Mouse (Mus musculus) forebrain, embryonic 16.5 days (tissue): ENCODE data around the gene Neu3. TPM values are rescaled to one million over a fixed set of nuclear protein-coding genes. Genes with fewer than 3 reads are reported as not detected.

Experiments
- ATAC-seq: fragments of 200-750 bp; cut with Nextera tagmentation; 2 replicates; pipeline ENCODE4 v1.8.0; 2017; ENCODE audit warnings: mild to moderate bottlenecking, moderate library complexity
- H3K27ac ChIP-seq: fragments of 300-500 bp; sonication (generic); 2 replicates; pipeline ENCODE4 v1.5.1; 2014; ENCODE audit warnings: low read length, control low read depth
- H3K27me3 ChIP-seq: fragments of 300-500 bp; sonication (generic); replicated peaks from 2 replicates; pipeline ENCODE4 v1.6.1; 2014; ENCODE audit warnings: low read length; ENCODE audit not compliant: control insufficient read depth, insufficient read depth
- H3K36me3 ChIP-seq: fragments of 300-500 bp; sonication (generic); 2 replicates; pipeline ENCODE4 v1.6.1; 2014; ENCODE audit not compliant: control insufficient read depth, insufficient read depth
- H3K4me1 ChIP-seq: fragments of 300-500 bp; sonication (generic); replicated peaks from 2 replicates; pipeline ENCODE4 v1.6.1; 2014; ENCODE audit warnings: low read length; ENCODE audit not compliant: control insufficient read depth, insufficient read depth
- H3K4me2 ChIP-seq: fragments of 300-500 bp; sonication (generic); 2 replicates; pipeline ENCODE4 v1.6.1; 2014; ENCODE audit warnings: mild to moderate bottlenecking, low read length, control low read depth
- H3K4me3 ChIP-seq: fragments of 300-500 bp; sonication (generic); replicated peaks from 2 replicates; pipeline ENCODE4 v1.5.1; 2014; ENCODE audit warnings: mild to moderate bottlenecking, low read length, control low read depth
- H3K9ac ChIP-seq: fragments of 300-500 bp; sonication (generic); replicated peaks from 2 replicates; pipeline ENCODE4 v1.6.1; 2014; ENCODE audit warnings: low read depth, low read length, control low read depth
- H3K9me3 ChIP-seq: fragments of 300-500 bp; sonication (generic); 2 replicates; pipeline ENCODE4 v1.6.1; 2016; ENCODE audit warnings: low read length; ENCODE audit not compliant: control insufficient read depth
- WGBS: fragments of 180-500 bp; shearing (Covaris S2); extraction: QIAGEN DNeasy Blood & Tissue Kit; methylation state at CpG from one replicate; pipeline ENCODE4 v1.1.7; 2014; 5-methylcytosine and 5-hydroxymethylcytosine counted together
- polyA plus RNA-seq: library from polyadenylated mRNA; unstranded; fragments of >200 nt; fragmentation: Nextera tagmentation; extraction: Ambion mirVana; gene quantifications from 2 replicates; pipeline ENCODE4 v1.2.1, GENCODE M21; 2015

Neu3 gene
- polyA plus RNA-seq, 1 experiment from 2014 or later: 1.6 TPM

DNA sequence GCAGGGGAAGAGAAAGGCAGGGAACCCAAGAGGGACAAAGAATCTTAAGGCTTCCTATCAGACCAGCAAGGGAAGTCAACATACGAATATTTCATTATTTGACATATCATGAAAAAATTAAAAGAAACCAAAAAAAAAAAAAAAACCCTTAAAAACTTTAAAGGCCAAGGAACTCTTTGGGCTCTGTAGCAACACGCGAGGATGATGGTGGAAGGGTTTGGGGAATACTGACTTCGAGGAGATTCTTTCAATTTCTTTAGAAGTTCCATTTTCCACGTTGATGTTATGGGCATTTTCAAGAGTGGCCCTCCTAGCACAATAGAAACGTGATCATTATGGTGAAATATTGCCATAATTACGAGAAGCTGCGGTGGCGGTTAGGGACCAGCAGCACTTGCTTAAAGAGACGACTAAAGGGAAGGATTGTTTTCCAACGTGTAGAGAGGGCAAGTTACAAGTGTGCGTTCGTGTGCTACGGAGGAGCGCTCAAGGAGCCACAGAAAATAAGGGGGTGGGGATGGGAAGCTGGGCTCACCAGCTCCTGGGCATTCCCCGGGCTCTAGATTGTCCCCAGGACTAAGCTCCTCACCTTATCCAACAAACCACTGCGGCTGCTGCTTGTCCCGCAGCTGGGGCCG is 30.1 kb upstream of the Neu3 start:
- H3K9me3 ChIP-seq: no peaks in the 10 kb centered on the region
- H3K27ac ChIP-seq: peak overlapping the region; percentile 86
- peak overlapping the region; percentile 93 for H3K4me3 ChIP-seq
- H3K36me3 ChIP-seq: peaks cover 7% of the 10 kb centered on the region; the same call in 1 of the 2 replicates
- peak; percentile 59 for ATAC-seq
- H3K9ac ChIP-seq: peak overlapping the region; percentile 91
- 1% methylated on average over 19 of the region's 19 CpGs for WGBS
- H3K4me1 ChIP-seq: peaks cover 19% of the 10 kb centered on the region
- peak overlapping the region; percentile 93 for H3K4me2 ChIP-seq
- H3K27me3 ChIP-seq: no peaks in the 10 kb centered on the region

DNA sequence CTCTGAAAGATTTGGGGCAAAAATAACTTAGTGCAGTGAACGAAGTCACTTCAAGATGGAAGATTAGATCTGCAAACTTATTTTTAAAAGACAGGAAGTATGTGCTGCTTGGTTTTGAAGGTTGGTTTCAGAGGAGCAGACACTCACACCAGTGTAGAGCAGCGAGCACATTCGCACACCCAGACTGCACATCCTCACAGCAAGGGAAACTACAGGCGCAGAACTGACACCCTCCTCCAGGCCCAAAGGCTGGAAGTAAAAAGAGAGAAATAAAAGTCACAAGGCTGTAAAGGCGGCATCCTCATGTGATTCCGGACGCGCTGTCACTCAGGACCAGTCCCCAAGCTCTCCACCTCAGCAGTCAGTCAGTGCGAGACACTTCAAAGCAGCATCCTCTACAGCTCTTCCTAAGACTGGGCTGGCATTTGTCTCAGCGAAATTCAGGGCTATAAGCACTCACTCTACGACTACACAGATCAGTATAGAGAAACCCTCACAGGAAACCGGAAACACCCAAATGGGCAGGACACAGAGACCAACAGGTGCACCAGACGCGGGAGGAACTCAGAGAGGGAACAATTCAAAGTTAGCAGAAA is 28.1 kb upstream of the Neu3 start:
- Histone ChIP-seq H3K4me3 (no peak overlapping the region), H3K27ac (no peak overlapping the region), H3K4me1 (peaks cover 19% of the 10 kb centered on the region), H3K9me3 (no peaks in the 10 kb centered on the region), H3K4me2 (no peak overlapping the region), H3K36me3 (peaks cover 9% of the 10 kb centered on the region; the same call in 1 of the 2 replicates), H3K9ac (no peak overlapping the region), H3K27me3 (no peaks in the 10 kb centered on the region)
- WGBS: 93% methylated on average over 14 of the region's 14 CpGs
- ATAC-seq: no peak

DNA sequence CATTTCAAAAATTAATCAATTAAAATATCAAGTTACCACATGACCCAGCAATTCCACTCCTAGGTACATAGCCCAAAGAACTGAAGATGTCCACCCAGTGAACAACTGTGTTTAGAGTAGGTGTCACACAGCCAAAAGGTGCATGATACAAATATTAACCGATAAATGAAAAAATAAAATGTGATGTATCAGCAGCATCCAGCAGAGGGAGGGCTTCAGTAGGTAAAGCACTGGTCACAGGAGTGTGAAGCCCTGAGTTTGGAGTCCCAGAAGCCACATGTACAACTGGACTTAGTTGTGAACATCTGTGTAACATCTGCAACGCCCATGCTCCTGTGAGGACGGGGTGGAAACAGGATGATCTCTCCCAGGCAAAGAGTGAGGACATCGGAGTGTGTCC is 26.1 kb upstream of the Neu3 start:
- Histone ChIP-seq H3K4me3 (no peak overlapping the region), H3K4me2 (no peak overlapping the region), H3K36me3 (peaks cover 9% of the 10 kb centered on the region; the same call in 1 of the 2 replicates), H3K27ac (no peak overlapping the region), H3K9me3 (no peaks in the 10 kb centered on the region), H3K27me3 (no peaks in the 10 kb centered on the region), H3K4me1 (peaks cover 19% of the 10 kb centered on the region), H3K9ac (no peak overlapping the region)
- WGBS: 94% methylated on average over 4 of the region's 4 CpGs
- ATAC-seq: no peak

DNA sequence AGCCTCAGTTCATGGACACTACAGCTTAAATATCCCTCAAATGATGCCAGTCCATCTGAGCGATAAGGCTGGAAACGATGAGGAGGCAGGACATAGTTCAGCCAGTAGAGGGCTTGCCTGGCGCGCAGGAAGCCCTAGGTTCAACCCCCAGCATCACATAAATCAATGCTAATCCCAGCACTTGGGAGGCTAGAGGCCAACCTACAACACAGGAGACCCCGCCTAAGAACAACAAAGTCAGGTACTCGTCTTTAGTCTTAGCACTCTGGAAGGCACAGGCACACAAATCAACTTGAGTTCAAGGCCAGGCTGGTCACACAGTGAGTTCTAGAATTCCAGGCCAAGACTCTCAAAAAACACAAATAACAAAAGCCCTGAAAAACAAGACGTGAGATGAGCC is 25.1 kb upstream of the Neu3 start:
- H3K9me3 ChIP-seq: no peaks in the 10 kb centered on the region
- H3K9ac ChIP-seq: no peak overlapping the region
- peaks cover 17% of the 10 kb centered on the region for H3K4me1 ChIP-seq
- H3K27ac ChIP-seq: no peak overlapping the region
- no peak overlapping the region for H3K4me2 ChIP-seq
- no peak overlapping the region for H3K4me3 ChIP-seq
- 94% methylated on average over 7 of the region's 7 CpGs for WGBS
- peaks cover 9% of the 10 kb centered on the region for H3K36me3 ChIP-seq
- no peaks in the 10 kb centered on the region for H3K27me3 ChIP-seq
- ATAC-seq: no peak

DNA sequence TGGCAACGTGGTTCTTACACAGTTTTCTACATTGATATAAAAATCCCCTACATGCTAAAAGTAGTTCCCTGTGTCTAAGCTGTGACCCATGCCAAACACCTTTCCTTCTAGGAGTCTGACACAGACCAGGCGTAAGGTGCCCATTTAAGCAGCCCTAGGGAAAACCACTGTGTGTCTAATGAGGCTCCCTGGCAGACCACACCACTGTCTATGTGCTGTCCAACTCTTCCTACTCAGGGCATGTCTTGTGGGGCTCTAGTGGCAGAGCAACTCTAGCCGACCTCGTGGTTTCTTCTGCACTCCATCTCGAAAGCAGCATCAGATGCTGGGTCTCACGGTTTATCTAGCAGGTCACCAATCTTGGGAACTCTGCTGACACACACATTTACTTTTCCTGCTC is 23.4 kb upstream of the Neu3 start:
- H3K27ac ChIP-seq: no peak overlapping the region
- H3K4me2 ChIP-seq: no peak overlapping the region
- no peak overlapping the region for H3K4me3 ChIP-seq
- peaks cover 15% of the 10 kb centered on the region for H3K36me3 ChIP-seq
- no peaks in the 10 kb centered on the region for H3K27me3 ChIP-seq
- H3K9ac ChIP-seq: no peak overlapping the region
- ATAC-seq: no peak
- 89% methylated on average over 6 of the region's 6 CpGs for WGBS
- H3K9me3 ChIP-seq: no peaks in the 10 kb centered on the region
- peaks cover 6% of the 10 kb centered on the region for H3K4me1 ChIP-seq

DNA sequence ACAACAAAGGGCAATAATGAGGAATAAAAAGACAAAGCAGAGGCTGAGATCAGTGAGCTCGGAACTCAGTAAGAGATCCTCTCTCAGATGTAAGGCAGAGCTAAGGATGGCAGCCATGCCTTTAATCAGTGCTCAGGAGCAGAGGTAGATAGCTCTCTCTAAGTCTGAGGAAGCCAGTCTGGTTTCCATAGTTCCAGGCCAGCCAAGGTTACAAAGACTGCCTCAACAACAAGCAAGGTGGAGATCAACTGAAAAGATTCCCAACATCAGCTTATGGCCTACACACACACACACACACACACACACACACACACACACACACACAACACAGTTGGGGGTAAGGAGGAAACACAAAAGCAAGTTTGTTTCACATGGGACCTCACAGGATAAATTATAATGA is 22.9 kb upstream of the Neu3 start:
- 48% methylated on average over 1 of the region's 1 CpGs for WGBS
- no peak for ATAC-seq
- Histone ChIP-seq H3K27ac (no peak overlapping the region), H3K36me3 (peaks cover 20% of the 10 kb centered on the region), H3K27me3 (no peaks in the 10 kb centered on the region), H3K4me3 (no peak overlapping the region), H3K9ac (no peak overlapping the region), H3K9me3 (no peaks in the 10 kb centered on the region), H3K4me2 (no peak overlapping the region), H3K4me1 (peaks cover 2% of the 10 kb centered on the region; the same call in 1 of the 2 replicates)

DNA sequence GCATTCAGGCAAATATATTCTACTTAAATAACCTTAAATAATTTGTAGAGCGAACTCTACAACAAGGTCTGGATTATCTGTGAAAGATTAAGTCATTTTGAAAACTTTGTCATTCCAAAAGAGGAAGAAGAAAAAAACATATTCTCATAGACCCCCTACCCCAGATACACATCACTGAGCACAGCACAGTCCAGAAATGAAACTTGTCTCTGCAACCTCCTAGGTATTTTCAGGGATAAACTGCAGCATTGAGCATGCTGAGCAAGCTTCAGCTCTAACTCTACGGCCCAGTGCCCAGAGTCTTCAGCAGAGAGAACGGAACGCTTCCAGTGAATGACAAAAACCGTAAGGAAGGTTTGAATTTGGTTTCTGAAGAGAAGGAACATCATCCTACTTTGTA is 22.3 kb upstream of the Neu3 start:
- Histone ChIP-seq H3K27ac (no peak overlapping the region), H3K9ac (no peak overlapping the region), H3K4me1 (no peaks in the 10 kb centered on the region; the same call in 1 of the 2 replicates), H3K27me3 (no peaks in the 10 kb centered on the region), H3K4me2 (no peak overlapping the region), H3K4me3 (no peak overlapping the region), H3K36me3 (peaks cover 19% of the 10 kb centered on the region; the same call in 1 of the 2 replicates), H3K9me3 (no peaks in the 10 kb centered on the region)
- no peak for ATAC-seq
- 92% methylated on average over 5 of the region's 5 CpGs for WGBS

DNA sequence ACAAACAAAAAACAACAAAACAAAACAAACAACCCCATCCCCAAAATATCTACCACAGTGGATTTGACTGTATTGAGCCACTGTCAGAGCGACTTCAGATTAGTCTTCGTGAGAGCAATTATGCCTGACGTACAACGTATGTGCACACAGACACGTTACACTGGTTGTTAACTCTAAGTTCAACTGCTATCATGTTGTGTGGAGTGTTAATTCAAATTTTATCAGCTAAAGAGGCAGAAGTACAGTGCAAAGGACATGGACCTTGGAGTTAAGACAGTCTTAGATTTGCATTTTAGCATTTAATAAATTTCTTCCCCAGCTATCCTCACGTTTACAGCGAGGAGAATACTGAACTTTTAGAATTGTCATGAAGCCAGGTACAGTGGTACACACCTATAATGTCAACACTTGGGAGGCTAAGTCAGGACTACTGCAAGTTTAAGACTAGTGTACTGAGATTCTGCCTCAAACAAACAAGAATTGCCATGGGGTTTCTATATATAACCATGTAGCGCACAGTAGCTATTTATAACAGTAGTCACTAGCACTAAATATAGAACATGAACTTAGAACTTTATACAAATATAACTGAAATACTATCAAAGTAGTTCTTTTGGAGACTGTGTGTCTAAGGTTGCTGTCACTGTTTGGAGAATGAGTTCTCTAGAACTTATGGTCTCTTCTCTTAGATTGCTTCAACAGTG is 17.5 kb upstream of the Neu3 start:
- no peak overlapping the region for H3K9ac ChIP-seq
- H3K27ac ChIP-seq: no peak overlapping the region
- H3K4me2 ChIP-seq: no peak overlapping the region
- 96% methylated on average over 8 of the region's 8 CpGs for WGBS
- H3K36me3 ChIP-seq: peaks cover 30% of the 10 kb centered on the region; the same call in 1 of the 2 replicates
- H3K9me3 ChIP-seq: no peaks in the 10 kb centered on the region
- H3K4me1 ChIP-seq: no peaks in the 10 kb centered on the region; the same call in 1 of the 2 replicates
- no peaks in the 10 kb centered on the region for H3K27me3 ChIP-seq
- no peak overlapping the region for H3K4me3 ChIP-seq
- no peak for ATAC-seq

DNA sequence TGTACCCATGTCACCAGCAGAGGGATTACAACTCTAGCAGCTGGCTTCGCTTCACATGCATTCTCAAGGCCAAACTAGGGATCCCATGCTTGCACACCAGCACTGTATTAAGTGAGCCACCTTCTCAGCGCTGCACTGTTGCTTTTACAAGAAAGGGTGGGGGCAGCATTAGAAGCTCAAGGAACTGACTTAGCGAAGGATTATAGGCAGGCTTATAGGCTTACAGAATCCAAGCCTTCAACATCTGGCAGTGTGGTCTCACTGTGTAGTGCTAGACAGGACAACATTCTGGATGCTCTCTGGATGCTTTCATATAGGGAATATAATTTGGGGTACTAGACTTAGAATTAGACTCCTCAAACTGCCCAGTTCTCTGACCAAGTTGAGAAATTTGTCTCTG is 10.0 kb upstream of the Neu3 start:
- Histone ChIP-seq H3K4me2 (no peak overlapping the region), H3K9me3 (no peaks in the 10 kb centered on the region), H3K36me3 (peaks cover 17% of the 10 kb centered on the region; the same call in 1 of the 2 replicates), H3K9ac (no peak overlapping the region), H3K4me1 (no peaks in the 10 kb centered on the region), H3K27me3 (no peaks in the 10 kb centered on the region), H3K4me3 (no peak overlapping the region), H3K27ac (no peak overlapping the region)
- 97% methylated on average over 3 of the region's 3 CpGs for WGBS
- ATAC-seq: no peak
